Mouse (Mus musculus): ENCODE results near the gene Rab26.
A peak's percentile ranks its signal among the peaks of the same experiment; 100 is the strongest.

Rab26 gene

GRCm38 (mm10) chr17:24481027-24481815, 52.8 kb downstream of the Rab26 start:
- DNase-seq (ENCODE audit: low read depth in 1 of 2, low spot score in 2 of 2) = no peak

GRCm38 (mm10) chr17:24480201-24480826, 53.7 kb downstream of the Rab26 start:
- no peak for DNase-seq (ENCODE audit: low read depth in 1 of 2, low spot score in 2 of 2)

- no peak for DNase-seq (ENCODE audit: low read depth in 1 of 2, low spot score in 2 of 2)
Measured at GRCm38 (mm10) chr17:24479431-24479830, 54.6 kb downstream of the Rab26 start.

- DNase-seq (ENCODE audit: low read depth in 1 of 2, low spot score in 2 of 2) = peak; percentile 89 to 96
Measured at GRCm38 (mm10) chr17:24478663-24479380, 55.2 kb downstream of the Rab26 start, which contains the start of gene Mlst8. Mlst8 (minus strand) TSS chr17:24479078.

GRCm38 (mm10) chr17:24477985-24478600, 55.9 kb downstream of the Rab26 start:
- DNase-seq (ENCODE audit: low read depth in 1 of 2, low spot score in 2 of 2) = no peak

Data from monocyte, adult 2 months (primary cell).